Mouse (Mus musculus) C2C12 (cell line): Measurements from ENCODE around the gene Tomt. TPM values are rescaled to one million over a fixed set of nuclear protein-coding genes. Genes with fewer than 3 reads are reported as not detected.

ENCODE experiments used
- H3K27me3 ChIP-seq: one replicate; pipeline ENCODE4 v1.6.1; 2011; ENCODE audit not compliant: control insufficient read depth, insufficient read depth, insufficient read length
- H3K36me3 ChIP-seq: one replicate; pipeline ENCODE4 v1.6.1; 2011; ENCODE audit not compliant: control insufficient read depth, insufficient read depth
- H3K4me3 ChIP-seq: one replicate; pipeline ENCODE4 v1.5.1; 2011; ENCODE audit warnings: mild to moderate bottlenecking, control low read depth; ENCODE audit not compliant: poor library complexity, insufficient read depth, severe bottlenecking
- H3K79me2 ChIP-seq: one replicate; pipeline ENCODE4 v1.6.1; 2011; ENCODE audit not compliant: control insufficient read depth, insufficient read depth
- H3K79me3 ChIP-seq: one replicate; pipeline ENCODE4 v1.6.1; 2011; ENCODE audit warnings: low read depth, control low read depth
- H3ac ChIP-seq: one replicate; pipeline ENCODE3; 2011; ENCODE audit warnings: low read depth; ENCODE audit not compliant: control insufficient read depth, insufficient read length
- CEBPB ChIP-seq: IDR thresholded peaks from one replicate; pipeline ENCODE4 v1.6.1; 2011; ENCODE audit warnings: low read depth, mild to moderate bottlenecking, control low read depth, moderate library complexity
- CTCF ChIP-seq: IDR thresholded peaks from one replicate; pipeline ENCODE4 v1.5.1; 2011; ENCODE audit not compliant: control insufficient read depth, insufficient read depth, insufficient read length
- FOSL1 ChIP-seq: IDR thresholded peaks from one replicate; pipeline ENCODE4 v1.8.0; 2011; ENCODE audit warnings: mild to moderate bottlenecking, low read length; ENCODE audit not compliant: poor library complexity, insufficient read depth, severe bottlenecking
- MAX ChIP-seq: IDR thresholded peaks from one replicate; pipeline ENCODE4 v1.6.1; 2011; ENCODE audit warnings: mild to moderate bottlenecking, control low read depth
- MYOD1 ChIP-seq: IDR thresholded peaks from one replicate; pipeline ENCODE4 v1.6.1; 2011; ENCODE audit warnings: low read depth; ENCODE audit not compliant: control insufficient read depth, insufficient read length
- MYOG ChIP-seq: IDR thresholded peaks from one replicate; pipeline ENCODE4 v1.6.1; 2011; ENCODE audit not compliant: control insufficient read depth, insufficient read length; ENCODE audit errors: extremely low read depth
- USF1 ChIP-seq: IDR thresholded peaks from one replicate; pipeline ENCODE4 v1.6.1; 2011; ENCODE audit warnings: low read depth, mild to moderate bottlenecking, control low read depth, moderate library complexity
- polyA plus RNA-seq: library from polyadenylated mRNA; unstranded; fragments of >200 nt; fragmentation: generic; extraction: Trizol; gene quantifications from one replicate; pipeline ENCODE4 v1.2.1, GENCODE M21; 2012; ENCODE audit warnings: missing spikeins

Gene Tomt
- polyA plus RNA-seq, 1 experiment, result 0.12 TPM

GRCm38 (mm10) chr7:101884160-101884559 is 22.0 kb downstream of the Tomt start:
- H3K79me3 ChIP-seq, result no peaks in the 10 kb centered on the region
- H3K36me3 ChIP-seq, result no peaks in the 10 kb centered on the region
- no peaks in the 10 kb centered on the region for H3K27me3 ChIP-seq
- H3ac ChIP-seq, result no peak overlapping the region
- no peaks in the 10 kb centered on the region for H3K79me2 ChIP-seq
- no peak for TF ChIP-seq USF1
- no peak for TF ChIP-seq MYOD1
- TF ChIP-seq MYOG, result no peak
- no peak for TF ChIP-seq CEBPB
- no peak for TF ChIP-seq CTCF
- TF ChIP-seq FOSL1, result no peak
- no peak for TF ChIP-seq MAX
- H3K4me3 ChIP-seq, result no peak overlapping the region

GRCm38 (mm10) chr7:101882413-101883154 is 23.6 kb downstream of the Tomt start:
- H3K4me3 ChIP-seq, result no peak overlapping the region
- no peaks in the 10 kb centered on the region for H3K79me3 ChIP-seq
- no peak for TF ChIP-seq USF1
- no peak for TF ChIP-seq MAX
- no peak for TF ChIP-seq CEBPB
- TF ChIP-seq FOSL1, result no peak
- TF ChIP-seq MYOD1, result no peak
- no peak for TF ChIP-seq CTCF
- no peak for TF ChIP-seq MYOG
- H3K79me2 ChIP-seq, result no peaks in the 10 kb centered on the region
- H3K36me3 ChIP-seq, result no peaks in the 10 kb centered on the region
- H3K27me3 ChIP-seq, result no peaks in the 10 kb centered on the region
- no peak overlapping the region for H3ac ChIP-seq

GRCm38 (mm10) chr7:101880855-101881254 is 25.3 kb downstream of the Tomt start:
- Histone ChIP-seq H3K27me3 (no peaks in the 10 kb centered on the region), H3K36me3 (no peaks in the 10 kb centered on the region), H3K4me3 (no peak overlapping the region), H3K79me3 (no peaks in the 10 kb centered on the region), H3K79me2 (no peaks in the 10 kb centered on the region), H3ac (no peak overlapping the region)
- no peak for TF ChIP-seq MYOG
- TF ChIP-seq CTCF, result no peak
- no peak for TF ChIP-seq USF1
- no peak for TF ChIP-seq MYOD1
- no peak for TF ChIP-seq FOSL1
- TF ChIP-seq MAX, result no peak
- no peak for TF ChIP-seq CEBPB

GRCm38 (mm10) chr7:101875978-101876377 is 30.2 kb downstream of the Tomt start:
- no peak overlapping the region for H3ac ChIP-seq
- no peaks in the 10 kb centered on the region for H3K79me3 ChIP-seq
- no peak for TF ChIP-seq MYOG
- TF ChIP-seq FOSL1, result no peak
- TF ChIP-seq USF1, result no peak
- no peak for TF ChIP-seq MAX
- no peaks in the 10 kb centered on the region for H3K36me3 ChIP-seq
- H3K27me3 ChIP-seq, result no peaks in the 10 kb centered on the region
- H3K4me3 ChIP-seq, result no peak overlapping the region
- H3K79me2 ChIP-seq, result no peaks in the 10 kb centered on the region

- H3K36me3 ChIP-seq, result no peaks in the 10 kb centered on the region
- H3K79me3 ChIP-seq, result no peaks in the 10 kb centered on the region
- H3K4me3 ChIP-seq, result no peak overlapping the region
- H3K79me2 ChIP-seq, result no peaks in the 10 kb centered on the region
- H3K27me3 ChIP-seq, result no peaks in the 10 kb centered on the region
- no peak overlapping the region for H3ac ChIP-seq
- TF ChIP-seq CEBPB (no peak), MYOD1 (no peak), MAX (no peak), USF1 (no peak)
These were observed 34.9 kb downstream of the Tomt start for GRCm38 (mm10) chr7:101871296-101871695.

GRCm38 (mm10) chr7:101870629-101871028 is 35.5 kb downstream of the Tomt start, which contains the start of gene Folr1:
TSS of gene Folr1 (minus strand) at chr7:101870788.
- no peak within 1 kb of the TSS for H3K4me3 ChIP-seq
- H3K36me3 ChIP-seq, result no peaks in the 10 kb centered on the region
- no peak within 1 kb of the TSS for H3ac ChIP-seq
- no peaks in the 10 kb centered on the region for H3K27me3 ChIP-seq
- no peaks in the 10 kb centered on the region for H3K79me2 ChIP-seq
- TF ChIP-seq MAX, result no peak
- no peak for TF ChIP-seq MYOG
- TF ChIP-seq USF1, result no peak
- TF ChIP-seq CTCF, result no peak
- no peak for TF ChIP-seq MYOD1
- no peak for TF ChIP-seq CEBPB
- no peak for TF ChIP-seq FOSL1
- H3K79me3 ChIP-seq, result no peaks in the 10 kb centered on the region
